Mouse (Mus musculus) induced T-regulatory cell, adult 2 months (primary cell): ENCODE measurements around the gene Rnase4.

Source experiments
- DNase-seq: peaks from one replicate; pipeline ENCODE4 v3.0.0-alpha.2; 2012; ENCODE audit warnings: low read depth

Rnase4 gene

GRCm38 (mm10) chr14:51088970-51089673, 1.8 kb upstream of the Rnase4 start:
- DNase-seq, result peak; percentile 99

DNA sequence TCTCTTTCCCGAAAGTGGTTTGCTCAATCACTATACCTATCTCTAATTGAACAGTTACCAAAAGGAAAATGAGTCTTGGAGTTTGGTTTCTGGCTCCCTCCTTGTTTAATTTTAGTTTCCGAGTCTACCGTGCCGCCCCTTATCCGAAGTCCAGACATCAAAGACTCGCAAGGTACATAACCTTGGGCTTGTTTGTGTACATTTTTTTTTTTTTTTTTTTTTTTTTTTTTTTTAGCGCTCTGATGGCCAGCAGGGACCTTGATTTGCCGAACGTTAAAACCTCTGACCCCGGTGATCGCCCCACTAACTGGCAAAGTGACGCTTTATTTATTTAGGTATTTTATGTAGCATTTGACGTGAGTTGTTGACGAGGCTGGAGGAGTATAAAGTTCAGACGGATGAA, 1.2 kb upstream of the Rnase4 start:
- DNase-seq, result no peak

GRCm38 (mm10) chr14:51090077-51090781, 648 bp upstream of the Rnase4 start:
- DNase-seq, result peak; percentile 93

- peak; percentile 23 for DNase-seq
Measured at GRCm38 (mm10) chr14:51092073-51092620, 1.3 kb downstream of the Rnase4 start.

- DNase-seq, result peak; percentile 50
Measured at GRCm38 (mm10) chr14:51093496-51093895, 2.6 kb downstream of the Rnase4 start.

GRCm38 (mm10) chr14:51094096-51094875, 3.4 kb downstream of the Rnase4 start:
- no peak for DNase-seq

DNA sequence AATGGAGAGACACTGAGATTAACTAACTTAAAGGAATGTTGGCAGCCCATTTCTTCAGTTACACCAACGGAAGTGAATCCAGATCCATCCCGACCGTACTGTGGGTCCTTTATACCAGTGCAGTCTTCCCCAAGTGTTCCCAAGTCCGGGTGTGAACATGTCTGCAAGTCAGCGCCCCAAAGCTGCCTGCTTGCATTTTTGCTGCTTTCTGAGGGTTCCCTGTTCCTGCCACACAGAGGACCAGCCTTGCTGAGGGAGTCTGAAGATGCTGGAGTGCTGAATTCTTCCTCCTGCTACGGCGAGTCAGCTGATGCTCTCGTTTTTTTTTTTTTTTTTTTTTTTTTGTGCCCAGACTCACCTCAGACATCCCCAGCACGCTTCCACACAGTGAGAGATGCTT, 4.0 kb downstream of the Rnase4 start:
- DNase-seq, result no peak

- no peak for DNase-seq
Measured at GRCm38 (mm10) chr14:51095736-51096524, 5.1 kb downstream of the Rnase4 start.

DNA sequence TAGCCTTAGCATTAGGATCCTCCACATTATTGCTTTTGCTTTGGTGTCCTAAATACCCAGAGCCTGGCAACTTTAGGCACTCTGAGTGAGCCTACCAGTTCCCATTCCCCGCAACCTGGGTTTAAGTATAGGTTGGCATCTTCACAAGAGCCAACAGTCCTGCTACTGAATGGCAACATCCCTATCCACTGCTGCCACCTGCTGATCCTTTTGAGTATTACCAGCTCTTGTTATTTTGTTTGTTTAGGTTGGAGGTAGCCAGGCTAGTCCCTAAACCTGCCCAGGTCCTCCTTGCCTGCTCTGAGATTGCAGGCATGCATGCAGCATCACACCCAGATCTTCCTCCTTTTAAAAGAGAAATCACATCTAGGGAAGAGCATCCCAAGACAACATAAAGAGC, 7.4 kb downstream of the Rnase4 start:
- DNase-seq, result peak; percentile 78

DNA sequence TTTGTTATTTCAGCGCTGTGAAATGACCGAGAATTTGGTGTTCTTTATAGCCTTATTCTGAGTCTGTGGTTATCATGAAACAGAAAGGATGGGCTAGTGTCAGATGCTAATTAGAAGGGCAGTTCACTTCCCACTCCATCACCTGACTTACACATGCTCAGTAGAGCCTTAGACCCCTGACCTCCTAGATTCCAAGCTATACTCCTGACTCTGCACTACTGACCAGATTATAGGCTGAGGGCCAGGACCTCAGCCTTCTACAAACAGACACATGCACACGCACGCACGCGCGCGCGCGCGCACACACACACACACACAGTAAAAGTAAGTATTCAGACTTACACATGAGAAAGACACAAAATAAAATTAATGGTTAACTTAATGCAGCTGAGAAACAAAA, 8.0 kb downstream of the Rnase4 start:
- no peak for DNase-seq

DNA sequence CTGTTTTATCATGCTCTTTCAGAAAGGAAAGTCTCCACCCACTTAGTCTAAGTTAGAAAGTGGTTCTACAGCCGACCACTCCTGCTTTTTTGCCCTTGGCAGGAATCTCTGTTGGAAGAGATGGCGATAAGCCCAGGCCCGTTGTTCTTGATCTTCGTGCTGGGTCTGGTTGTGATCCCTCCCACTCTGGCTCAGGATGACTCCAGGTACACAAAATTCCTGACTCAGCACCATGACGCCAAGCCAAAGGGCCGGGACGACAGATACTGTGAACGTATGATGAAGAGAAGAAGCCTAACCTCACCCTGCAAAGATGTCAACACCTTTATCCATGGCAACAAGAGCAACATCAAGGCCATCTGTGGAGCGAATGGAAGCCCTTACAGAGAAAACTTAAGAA, 10.4 kb downstream of the Rnase4 start:
- no peak for DNase-seq

DNA sequence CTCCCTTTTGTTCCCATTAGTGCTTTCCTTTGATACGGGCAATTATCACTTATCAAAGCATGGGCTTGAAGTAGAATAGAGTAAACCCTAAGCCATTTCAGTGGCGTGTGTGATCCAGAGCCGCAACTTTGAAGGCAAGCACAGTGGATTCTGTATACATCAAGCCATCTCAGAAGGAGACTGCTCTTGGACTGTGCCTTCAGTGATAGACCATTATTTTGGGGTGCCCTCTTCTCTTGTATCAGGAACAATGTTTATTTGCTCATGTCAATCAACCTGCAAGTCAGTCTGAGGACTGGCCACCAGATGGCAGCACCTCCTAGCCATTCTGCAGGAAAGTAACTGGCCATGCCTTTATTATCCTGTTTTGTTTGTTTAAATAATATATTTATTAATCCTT, 12.3 kb downstream of the Rnase4 start:
- DNase-seq, result peak; percentile 78

DNA sequence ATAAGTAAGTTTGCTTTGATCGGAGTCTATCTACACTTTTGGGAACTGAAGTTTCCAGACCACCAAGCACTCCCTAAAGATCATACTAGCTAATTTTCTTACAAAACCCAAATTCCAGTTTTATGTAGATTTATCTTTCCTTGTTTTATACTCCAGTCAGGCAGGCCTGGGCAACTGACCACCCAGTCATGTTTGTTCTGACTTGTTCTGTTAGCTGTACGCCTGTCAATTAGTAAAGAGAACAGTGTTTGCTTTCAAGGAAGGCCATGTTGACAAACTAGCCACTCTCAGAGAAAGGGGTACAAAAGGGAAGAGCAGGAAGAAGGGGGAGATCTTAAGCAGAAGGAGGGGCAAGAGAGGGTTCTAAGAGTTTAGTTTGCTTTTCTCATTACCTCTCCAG, 13.5 kb downstream of the Rnase4 start:
- no peak for DNase-seq

GRCm38 (mm10) chr14:51106449-51106967, 15.6 kb downstream of the Rnase4 start:
- no peak for DNase-seq

DNA sequence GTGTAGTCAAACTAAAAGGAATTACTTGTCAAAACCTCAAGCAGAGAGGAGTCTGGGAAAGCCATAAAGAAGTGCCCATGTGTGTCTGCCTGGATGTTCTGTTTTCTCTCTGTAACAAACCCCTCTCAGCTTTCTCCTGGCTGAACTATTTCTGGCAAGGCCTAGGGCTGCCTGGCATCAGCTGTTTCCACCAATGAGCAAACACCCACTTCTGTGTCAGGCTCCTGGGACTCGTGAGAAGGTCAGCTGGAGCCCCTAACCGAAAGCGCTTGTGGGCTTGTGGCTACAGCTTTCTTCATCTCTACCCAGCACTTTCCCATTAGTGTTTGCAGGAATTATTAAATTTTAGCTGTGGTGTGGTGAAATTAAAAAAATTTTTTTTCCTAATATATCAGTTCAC, 21.1 kb downstream of the Rnase4 start:
- DNase-seq, result no peak

- DNase-seq, result no peak
Measured at GRCm38 (mm10) chr14:51113476-51113875, 22.6 kb downstream of the Rnase4 start.

DNA sequence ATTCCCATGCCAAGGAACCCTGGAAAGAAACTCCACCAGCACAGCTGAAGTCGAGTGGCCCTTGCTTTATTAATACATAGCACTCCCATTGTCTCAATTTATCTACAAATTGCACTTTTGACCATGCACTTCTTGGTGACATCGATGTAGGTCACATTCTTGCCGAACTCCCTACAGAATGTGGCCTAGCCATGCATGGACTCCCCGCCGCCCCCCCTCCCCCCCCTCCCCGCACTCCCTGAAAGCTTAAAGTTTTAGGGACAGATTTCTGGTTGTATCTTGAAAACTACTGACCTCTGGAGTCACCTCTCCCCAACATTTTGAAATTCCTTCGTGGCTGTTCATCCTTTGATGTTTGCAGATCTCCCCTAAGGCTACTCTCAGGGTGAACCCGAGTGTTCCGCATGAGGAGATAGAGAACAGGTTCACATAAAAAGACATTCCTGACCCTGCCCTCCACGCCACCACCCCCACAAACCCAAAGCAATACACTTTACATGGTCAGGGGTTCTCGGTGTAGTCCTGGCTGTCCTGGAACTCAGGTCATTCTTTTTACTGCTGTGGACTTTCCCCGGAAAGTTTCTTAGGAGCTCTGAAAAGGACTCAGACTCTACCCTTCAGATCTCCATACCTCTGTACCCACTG, 23.2 kb downstream of the Rnase4 start, which contains the start of gene Eddm3b:
Gene Eddm3b, plus strand, starts transcription at position 511 of the 645 bp plus-strand sequence.
- no peak for DNase-seq

DNA sequence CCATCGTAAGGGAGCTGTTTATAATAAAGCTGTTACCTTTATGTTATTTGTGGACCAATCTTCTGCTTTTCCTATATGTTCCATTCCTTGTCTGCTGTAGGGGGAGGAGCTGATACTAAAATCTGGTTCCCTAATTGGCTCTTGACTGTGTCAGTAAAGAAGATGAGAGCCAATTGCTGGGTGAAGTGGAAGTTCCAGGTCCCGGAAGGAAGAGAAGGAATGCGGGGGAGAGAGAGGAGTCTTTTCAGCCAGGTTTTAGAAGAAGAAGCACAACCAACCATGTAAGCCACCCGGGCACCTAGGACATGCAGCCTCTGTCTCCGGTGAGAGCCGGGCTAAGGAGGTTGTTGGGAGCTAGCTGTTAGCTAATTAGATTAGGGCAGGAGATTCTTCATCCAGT, 34.8 kb downstream of the Rnase4 start:
- no peak for DNase-seq

DNA sequence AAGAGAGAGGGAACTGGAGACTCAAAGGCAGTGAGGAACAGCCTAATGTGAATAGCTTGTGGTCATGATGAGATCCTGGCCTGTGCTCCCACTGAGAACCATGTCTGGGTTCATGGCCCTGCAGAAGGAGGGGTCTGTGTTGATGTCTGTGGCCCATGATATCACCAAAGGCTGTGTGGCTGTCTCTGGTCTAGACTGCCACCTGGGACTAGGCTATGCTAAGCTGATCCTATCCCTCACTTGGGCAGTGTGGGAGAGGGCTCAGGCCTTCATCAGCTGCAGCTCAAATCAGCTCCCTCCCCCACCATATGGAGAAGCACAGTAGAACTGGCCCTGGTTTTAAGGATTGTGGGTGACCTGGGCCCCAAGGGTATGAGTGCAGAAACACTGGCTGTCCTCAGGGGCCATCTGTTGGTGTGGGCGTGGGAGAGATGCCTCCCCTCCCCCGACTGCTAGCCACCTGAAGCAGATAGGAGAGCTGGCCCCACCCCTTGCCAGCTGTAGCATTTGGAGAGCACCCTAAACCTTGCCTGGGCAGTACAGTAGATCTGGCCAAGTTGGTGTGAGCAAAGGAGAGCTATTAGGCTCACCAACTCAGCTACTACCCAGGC, 36.9 kb downstream of the Rnase4 start:
- no peak for DNase-seq

- DNase-seq, result no peak
Measured at GRCm38 (mm10) chr14:51128775-51129623, 38.1 kb downstream of the Rnase4 start.
